Mouse (Mus musculus): ENCODE results near the gene Gm45837. TPM values are rescaled to one million over a fixed set of nuclear protein-coding genes. Genes with fewer than 3 reads are reported as not detected.

The Gm45837 gene
- 1 to 10 TPM in 1 of 2 experiments, not detected in 1; 2.1 TPM for total RNA-seq (2021)
- long read RNA-seq, experiment 1, partial matches to known transcripts = 0 of 3 reads
- long read RNA-seq, experiment 1, other reads (novel, unspliced or antisense) = 3 of 3 reads
- long read RNA-seq, experiment 2 = 0 reads

DNA sequence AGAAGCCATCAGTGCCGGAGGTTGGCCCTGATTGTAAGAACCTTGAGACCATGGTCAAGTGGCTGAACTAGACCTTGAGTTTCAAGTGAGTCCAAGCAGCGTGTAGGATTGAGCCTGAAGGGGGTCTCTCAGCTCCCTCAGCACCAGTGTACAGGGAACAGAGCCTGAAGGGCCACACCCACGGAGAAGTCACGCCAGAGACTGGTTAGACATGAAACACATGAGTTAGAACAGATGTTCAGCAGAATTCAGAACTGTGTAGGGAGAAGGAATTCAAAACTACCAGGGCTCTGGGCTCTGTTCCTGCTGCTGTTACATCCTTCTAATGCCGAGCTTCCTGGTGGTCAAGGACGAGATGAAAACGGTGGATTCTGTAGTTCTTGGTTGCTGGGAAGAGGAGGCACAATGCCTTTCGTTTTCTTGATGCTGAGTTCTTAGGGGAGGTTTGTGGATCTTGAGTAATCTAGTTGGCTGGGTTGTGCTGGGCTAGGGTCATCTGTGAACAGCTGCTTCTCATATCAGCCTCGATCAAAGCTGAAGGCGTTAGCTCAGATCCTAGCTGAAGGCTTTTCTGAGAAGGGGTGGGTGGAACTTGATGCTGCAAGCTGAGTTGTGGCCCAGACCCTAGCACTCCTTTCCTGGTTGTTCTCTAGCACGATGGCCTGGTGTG, at the start of gene Gm45837:
Gm45837 (plus strand) TSS at position 620 of the 670 bp plus-strand sequence.
- no peak for DNase-seq
- intact Hi-C loops (cut with DNase I) = loop anchor here (5.0 kb wide), 1 partner anchor 212 kb away; no protein-coding TSS in a partner anchor

DNA sequence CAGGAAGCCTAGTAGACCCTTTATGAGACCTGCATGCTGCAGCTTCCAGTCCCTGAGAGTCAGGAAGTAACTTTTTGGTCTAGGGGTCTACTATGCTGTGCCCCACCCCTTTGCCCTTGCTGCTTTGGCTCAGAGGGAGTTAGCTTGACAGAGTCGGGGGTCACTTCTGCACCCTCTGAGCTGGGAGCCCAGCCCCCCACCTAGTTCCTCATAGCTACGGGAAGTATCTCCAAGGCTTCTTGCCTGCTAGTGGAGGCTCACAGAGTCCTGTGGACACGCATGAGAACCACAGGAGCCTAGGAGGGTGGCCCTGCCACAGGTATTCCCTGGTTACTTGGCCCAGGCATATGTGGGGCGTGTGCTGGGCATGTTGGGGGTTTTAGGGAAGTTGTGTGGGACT, 49.7 kb upstream of the Gm45837 start:
- intact Hi-C loops (cut with DNase I) = no loop called here

GRCm38 (mm10) chr7:101361767-101362166, 48.9 kb upstream of the Gm45837 start:
- intact Hi-C loops (cut with DNase I) = no loop called here
- no peak for DNase-seq

More for the DNA sequence above, 49.7 kb upstream of the Gm45837 start:
- no peak for DNase-seq

GRCm38 (mm10) chr7:101362791-101363191, 47.9 kb upstream of the Gm45837 start:
- intact Hi-C loops (cut with DNase I) = no loop called here
- DNase-seq = no peak

DNA sequence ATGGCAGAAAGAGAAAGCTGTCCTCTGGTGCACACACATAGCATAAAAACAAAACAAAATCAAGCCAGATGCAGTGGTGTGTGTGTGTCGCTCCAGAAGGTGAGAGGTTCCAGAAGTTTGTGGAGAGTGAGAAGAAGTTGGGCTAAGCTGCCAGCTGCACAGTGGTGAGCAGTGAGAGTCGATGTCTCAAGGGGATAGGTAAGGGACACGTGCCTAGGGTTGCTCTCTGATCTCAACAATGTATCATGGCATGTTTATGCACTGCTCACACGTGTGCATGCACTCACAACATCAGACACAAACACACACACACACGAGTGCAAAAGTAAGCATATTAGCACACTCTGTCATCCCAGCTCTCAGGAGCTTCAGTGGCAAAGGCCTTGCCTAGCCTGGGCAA, 46.8 kb upstream of the Gm45837 start:
- intact Hi-C loops (cut with DNase I) = no loop called here
- no peak for DNase-seq

DNA sequence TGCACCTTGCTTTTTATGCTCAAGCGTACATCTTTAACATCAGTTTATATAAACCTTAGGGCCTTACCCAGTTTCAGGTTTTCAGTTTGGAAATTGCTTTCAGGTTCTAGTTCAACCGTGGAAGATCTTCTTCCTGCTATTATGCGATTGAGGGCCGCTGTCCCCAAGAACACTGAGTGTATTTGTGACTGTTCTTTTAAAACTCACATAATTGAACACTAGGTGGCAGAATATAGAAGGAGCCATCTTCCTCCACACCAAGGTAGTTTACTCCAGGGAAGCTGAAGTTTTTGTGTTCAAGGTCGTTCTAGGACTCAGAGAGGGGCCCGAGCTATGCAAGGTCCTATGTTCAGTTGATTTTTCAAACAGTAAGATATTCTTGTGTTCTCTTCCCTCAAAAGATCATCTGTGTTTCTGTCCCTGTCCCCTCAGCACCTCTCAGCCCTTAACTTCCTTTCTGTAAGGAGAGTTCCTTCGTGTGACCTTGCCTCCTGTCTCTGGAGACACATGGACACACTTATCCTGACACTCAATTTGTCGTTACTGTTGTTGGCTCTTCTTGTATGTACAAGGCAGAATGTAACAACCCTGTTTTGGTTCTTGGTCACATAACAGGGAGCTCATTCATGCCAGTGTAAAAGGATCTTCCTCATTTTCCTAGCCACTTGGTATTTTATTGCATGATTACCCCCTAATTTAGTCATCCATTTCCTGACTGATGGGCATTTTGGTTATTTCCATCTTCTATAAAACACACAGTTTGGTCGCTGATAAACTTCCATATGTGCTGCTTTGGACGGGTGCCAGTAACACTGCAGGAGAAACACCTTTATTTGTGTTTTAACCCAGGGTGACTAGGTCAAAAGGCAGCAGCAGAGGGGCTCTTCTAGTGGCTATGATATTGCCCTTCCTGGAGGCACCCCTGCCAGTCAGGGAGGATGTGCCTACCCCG, 42.5 kb upstream of the Gm45837 start:
- intact Hi-C loops (cut with DNase I) = no loop called here
- DNase-seq = no peak

DNA sequence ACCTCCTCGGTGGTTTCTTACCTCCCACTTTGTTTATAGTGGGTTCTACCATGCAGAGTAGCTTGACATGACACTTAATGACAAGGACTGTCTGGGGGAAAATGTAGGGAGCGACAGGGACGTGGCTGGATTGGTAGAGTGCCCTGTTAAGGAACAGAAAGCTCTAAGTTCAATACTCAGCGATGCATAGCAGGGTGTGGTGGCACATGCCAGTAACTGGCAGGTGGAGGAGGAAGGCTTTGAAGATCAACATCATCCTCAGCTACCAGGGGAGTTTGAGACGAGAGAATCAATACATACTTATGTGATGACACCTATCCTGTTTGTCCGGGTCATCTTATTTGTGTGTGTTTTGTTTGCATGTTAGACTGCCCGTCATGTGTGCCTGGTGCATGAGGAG, 41.0 kb upstream of the Gm45837 start:
- intact Hi-C loops (cut with DNase I) = no loop called here
- no peak for DNase-seq

GRCm38 (mm10) chr7:101373082-101373481, 37.6 kb upstream of the Gm45837 start:
- DNase-seq = no peak
- intact Hi-C loops (cut with DNase I) = loop anchor here (2.0 kb wide), 1 partner anchor 62 kb away; no protein-coding TSS in a partner anchor

DNA sequence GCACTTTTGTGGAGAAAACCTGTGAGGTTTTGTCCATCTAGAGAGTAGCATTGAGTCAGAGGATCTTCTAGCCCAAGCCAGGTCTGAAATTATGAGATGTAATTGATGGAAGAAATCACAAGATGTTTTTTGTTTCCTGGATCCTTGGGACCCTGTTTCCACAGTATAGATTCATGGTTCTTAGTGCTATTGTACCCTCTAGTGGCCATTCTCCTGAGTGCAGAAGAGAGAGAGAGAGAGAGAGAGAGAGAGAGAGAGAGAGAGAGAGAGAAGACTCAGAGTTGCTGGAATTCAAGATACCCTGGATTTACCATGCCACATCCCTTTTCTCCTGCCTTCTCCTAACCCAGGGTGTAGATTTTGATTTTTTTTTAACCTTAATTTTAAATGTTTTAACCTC, 36.5 kb upstream of the Gm45837 start:
- intact Hi-C loops (cut with DNase I) = no loop called here
- DNase-seq = no peak

DNA sequence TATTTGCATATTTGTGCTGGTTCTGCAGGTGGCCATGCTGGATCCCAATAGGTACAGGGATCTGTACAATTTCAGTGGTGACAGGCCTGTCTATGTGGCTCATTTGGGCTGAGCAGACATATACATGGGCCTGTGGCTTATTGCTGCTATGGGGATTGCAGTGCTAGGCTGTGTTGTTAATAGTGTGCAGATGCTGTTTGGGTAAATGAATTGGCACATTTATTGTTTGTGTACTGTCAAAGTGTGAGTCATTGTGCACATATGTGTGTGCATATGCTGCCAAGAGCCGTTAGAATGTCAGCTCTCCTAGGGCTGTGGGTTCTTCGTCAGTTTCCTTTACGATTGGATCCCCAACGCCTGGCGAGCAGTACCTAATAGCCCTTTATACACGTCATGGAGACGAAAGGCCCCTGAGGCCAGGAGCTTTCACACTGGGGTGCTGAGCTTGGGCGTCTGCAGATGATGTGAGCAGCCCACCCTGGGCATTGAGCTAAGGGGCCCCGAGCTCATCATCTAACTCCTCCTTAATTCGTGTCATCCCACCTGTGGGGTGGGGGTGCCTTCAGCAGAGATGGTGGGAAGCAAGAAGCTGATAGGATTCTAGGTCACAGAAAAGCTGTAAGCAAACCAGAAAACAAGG, 33.9 kb upstream of the Gm45837 start:
- intact Hi-C loops (cut with DNase I) = loop anchor here (5.0 kb wide), 1 partner anchor 315 kb away; no protein-coding TSS in a partner anchor
- no peak for DNase-seq

DNA sequence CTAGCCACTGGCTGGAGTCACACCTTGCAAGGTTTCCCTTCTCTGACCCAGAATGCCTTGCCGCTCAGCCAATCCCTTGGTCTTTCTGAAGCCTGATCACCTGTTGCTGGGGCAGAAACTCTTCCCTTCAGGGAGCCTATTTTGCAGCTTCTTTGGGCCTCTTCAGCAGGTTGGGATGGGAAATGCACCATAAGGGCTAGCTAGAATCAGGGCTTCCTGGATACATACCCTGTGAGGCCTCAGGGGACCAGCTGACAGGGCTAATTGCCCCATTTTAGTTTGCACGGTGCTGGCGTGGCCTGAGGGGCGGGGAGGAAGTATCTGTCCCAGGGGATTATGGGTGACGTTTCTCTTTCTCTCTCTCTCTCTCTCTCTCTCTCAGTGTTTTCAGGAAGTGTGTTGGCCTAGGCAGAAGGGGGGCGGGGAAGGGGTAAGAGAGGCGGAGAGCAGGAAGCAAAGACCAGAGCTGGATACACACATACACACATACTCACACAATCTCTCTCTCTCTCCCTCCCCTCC, 32.9 kb upstream of the Gm45837 start:
- DNase-seq = peak; percentile 49 to 71
- intact Hi-C loops (cut with DNase I) = loop anchor here (5.0 kb wide), 1 partner anchor 316 kb away; no protein-coding TSS in a partner anchor

GRCm38 (mm10) chr7:101378285-101378684, 32.4 kb upstream of the Gm45837 start:
- intact Hi-C loops (cut with DNase I) = loop anchor here (5.0 kb wide), 1 partner anchor 316 kb away; no protein-coding TSS in a partner anchor
- no peak for DNase-seq

DNA sequence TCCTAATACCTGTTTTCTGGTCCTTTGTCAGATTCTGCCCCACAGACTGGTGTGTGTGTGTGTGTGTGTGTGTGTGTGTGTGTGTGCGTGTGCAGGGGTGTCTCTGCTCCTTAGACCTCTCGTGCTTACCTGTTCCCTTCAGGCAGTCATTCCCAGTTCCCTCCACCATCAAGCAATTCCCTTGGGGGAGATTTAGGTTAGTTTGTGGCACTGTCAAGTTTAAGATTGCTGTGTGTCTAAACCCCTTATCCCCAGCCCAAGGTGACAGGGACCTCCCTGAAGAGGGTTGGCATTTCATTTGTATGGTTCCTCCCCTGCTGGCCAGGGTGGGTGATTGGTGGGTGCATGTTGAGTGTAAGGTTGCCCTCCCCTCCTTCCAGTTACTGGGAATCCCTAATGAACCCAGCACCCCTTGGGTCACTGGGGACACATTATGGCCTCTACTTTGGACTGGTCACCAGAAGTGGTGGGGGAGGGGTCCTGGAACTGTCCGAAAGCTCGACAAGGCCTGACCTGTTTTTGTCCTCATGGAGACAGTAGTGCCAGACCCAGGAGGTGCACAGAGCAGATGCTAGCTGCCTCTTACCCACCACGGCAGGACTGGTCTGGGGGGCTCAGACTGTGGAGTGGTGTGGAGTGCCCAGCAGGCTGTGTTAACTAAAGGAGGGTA, 31.8 kb upstream of the Gm45837 start:
- no peak for DNase-seq
- intact Hi-C loops (cut with DNase I) = loop anchor here (5.0 kb wide), 1 partner anchor 317 kb away; no protein-coding TSS in a partner anchor

DNA sequence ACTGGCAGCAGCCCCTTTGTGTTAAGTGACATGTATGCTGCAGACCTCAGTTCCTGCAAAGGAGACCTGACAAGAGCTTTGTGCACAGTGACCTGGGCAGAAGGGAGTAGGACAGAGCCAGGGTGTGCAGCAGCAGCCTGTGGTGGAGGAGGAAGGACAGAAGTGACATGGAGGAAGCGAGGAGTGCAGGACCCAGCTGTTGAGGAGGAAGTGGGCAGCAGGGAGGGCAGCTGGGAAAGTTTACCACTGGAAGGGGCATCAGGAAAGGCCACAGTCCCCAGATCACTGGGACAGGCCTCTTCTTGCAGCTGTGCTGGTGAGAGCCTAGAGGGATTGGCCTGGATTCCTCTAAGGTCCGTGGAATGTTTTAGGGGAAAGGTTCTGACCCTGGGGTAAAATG, 31.0 kb upstream of the Gm45837 start:
- intact Hi-C loops (cut with DNase I) = loop anchor here (5.0 kb wide), 1 partner anchor 317 kb away; no protein-coding TSS in a partner anchor
- no peak for DNase-seq

GRCm38 (mm10) chr7:101381512-101381911, 29.2 kb upstream of the Gm45837 start:
- DNase-seq = no peak
- intact Hi-C loops (cut with DNase I) = no loop called here

- intact Hi-C loops (cut with DNase I) = no loop called here
- DNase-seq = peak in 1 of 2 experiments; percentile 39
Measured at GRCm38 (mm10) chr7:101382378-101382777, 28.3 kb upstream of the Gm45837 start.

DNA sequence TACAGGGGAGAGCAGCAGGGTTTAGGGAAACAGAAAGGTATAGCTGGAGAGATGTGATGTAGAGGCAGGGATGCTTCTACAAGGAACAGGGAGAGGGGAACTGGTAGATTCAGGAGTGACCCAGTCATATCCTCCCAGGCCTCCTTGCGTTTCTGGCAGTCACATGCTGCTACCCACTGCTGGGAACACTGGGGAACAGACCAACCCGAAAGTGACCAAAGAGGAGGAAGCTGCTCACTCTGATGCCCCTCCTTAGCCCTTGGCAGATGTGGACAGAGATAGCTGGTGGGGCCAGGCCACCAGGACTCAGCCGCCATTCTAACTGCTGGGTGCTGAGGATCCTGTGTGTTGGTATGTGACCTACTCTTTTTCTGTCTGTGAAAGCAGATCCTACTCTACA, 26.9 kb upstream of the Gm45837 start:
- no peak for DNase-seq
- intact Hi-C loops (cut with DNase I) = no loop called here

- intact Hi-C loops (cut with DNase I) = loop anchor here (1.0 kb wide), 1 partner anchor 19 kb away; no protein-coding TSS in a partner anchor
Measured at GRCm38 (mm10) chr7:101384931-101385330, 25.8 kb upstream of the Gm45837 start.

DNA sequence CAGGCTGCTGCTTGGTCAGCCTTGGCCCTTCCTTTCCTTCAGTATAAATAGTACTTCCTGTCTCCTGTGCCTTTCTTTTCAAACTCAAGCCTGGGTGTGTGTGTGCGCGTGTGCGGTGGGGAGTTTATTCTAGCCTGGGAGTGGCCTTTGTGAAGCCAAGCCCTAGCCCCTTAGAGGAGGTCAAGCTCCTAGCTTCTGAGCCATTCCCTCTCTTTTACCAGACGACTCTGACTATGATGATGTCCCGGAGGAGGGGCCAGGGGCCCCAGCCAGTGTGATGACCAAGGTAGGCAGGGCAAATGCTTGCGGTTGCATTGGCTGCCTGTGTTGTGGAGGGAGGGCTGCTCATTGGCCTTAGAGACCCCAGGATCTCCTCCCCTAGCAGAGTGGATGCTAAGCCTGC, 25.4 kb upstream of the Gm45837 start:
- intact Hi-C loops (cut with DNase I) = loop anchor here (1.0 kb wide), 1 partner anchor 19 kb away; no protein-coding TSS in a partner anchor
- no peak for DNase-seq

More at GRCm38 (mm10) chr7:101384931-101385330, 25.8 kb upstream of the Gm45837 start:
- DNase-seq = no peak

Measured in gastrocnemius, postnatal 36 days (tissue).